Mouse (Mus musculus): Measurements from ENCODE around the gene Tmem235. TPM values are rescaled to one million over a fixed set of nuclear protein-coding genes. Genes with fewer than 3 reads are reported as not detected.

Gene Tmem235
- total and polyA plus RNA-seq, 3 experiments, result not detected

DNA sequence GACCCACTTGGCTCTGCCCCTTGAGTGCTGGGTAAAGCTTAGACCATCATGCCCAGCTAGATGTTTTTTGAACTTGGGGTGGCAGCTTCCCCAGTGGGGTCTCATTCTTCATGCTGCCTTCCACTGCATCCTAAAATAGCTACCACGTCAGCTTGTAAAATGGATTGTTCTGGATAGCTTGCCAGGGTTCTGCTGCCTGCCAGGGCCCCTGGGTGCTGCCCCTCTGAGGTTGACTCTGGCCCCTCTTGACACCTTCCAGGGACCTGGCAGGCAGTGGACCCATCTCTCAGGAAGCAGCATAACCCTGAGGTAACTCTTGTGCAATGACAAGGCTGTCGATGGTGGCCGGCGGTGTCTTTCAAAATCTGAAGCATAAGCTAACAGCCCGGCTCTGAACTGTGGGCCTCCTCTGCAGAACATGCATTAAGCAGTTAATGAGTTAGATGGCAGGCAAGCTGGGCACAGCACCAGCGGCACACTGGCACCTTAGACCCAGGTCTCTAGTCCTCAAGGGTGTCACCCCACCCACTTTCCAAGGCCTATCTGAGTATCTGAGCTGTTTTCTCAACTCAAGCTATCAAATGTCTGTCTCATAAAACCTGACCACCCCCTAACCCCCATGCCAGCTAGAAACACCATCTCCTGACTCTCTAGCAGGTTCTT, 45.7 kb upstream of the Tmem235 start:
- Histone ChIP-seq H3K36me3 (replicated peaks in 1 of 2; ENCODE audit: control insufficient read depth in 1 of 2, insufficient read depth in 1 of 2, low read length in 1 of 2) (peaks cover 84 to 86% of the 10 kb centered on the region in 2 experiments), H3K9me3 (replicated peaks; ENCODE audit: low read length) (no peaks in the 10 kb centered on the region), H3K4me1 (ENCODE audit: control insufficient read depth in 1 of 2, insufficient read depth in 2 of 2) (peaks cover 20 to 87% of the 10 kb centered on the region in 2 experiments), H3K4me3 (replicated peaks in 1 of 3; ENCODE audit: low read depth in 2 of 3, low read length in 2 of 3, poor library complexity in 1 of 3) (no peak overlapping the region), H3K79me2 (replicated peaks; ENCODE audit: control insufficient read depth, extremely low read depth, insufficient read depth, poor library complexity, severe bottlenecking) (peaks cover 61% of the 10 kb centered on the region), H3K27ac (ENCODE audit: insufficient read depth, low read depth) (peak overlapping the region; percentile 2; the same call in 1 of the 2 replicates), H3K4me2 (ENCODE audit: insufficient read depth, low read depth, poor library complexity, severe bottlenecking) (no peak overlapping the region), H3K9ac (ENCODE audit: insufficient read depth, low read depth) (no peak overlapping the region), H3K27me3 (replicated peaks) (no peaks in the 10 kb centered on the region)
- DNase-seq (ENCODE audit: extremely low read depth), result no peak
- in situ Hi-C loops (cut with MboI; ENCODE audit: low pct_ligation_motif_present, low pct_unique_long_range_greater_than_20kb, low sequenced_read_pairs), result no loop called here
- TF ChIP-seq TCF12 (IDR thresholded peaks at IDR 0.05; ENCODE audit: low read depth, low read length), result no peak
- no peak for TF ChIP-seq IRF4 (IDR thresholded peaks at IDR 0.05; ENCODE audit: low read depth, low read length)
- no peak for TF ChIP-seq CHD1 (IDR thresholded peaks at IDR 0.05; ENCODE audit: low read depth, low read length)
- TF ChIP-seq E2F4 (IDR thresholded peaks at IDR 0.05; ENCODE audit: insufficient replicate concordance, low read depth, low read length), result no peak
- no peak for TF ChIP-seq MAFK (IDR thresholded peaks at IDR 0.05; ENCODE audit: insufficient replicate concordance, low read length)
- no peak for TF ChIP-seq KAT2A (IDR thresholded peaks at IDR 0.05; ENCODE audit: insufficient replicate concordance, low read length)
- TF ChIP-seq BHLHE40 (IDR thresholded peaks at IDR 0.05; ENCODE audit: low read depth, low read length), result no peak
- no peak for TF ChIP-seq RCOR1 (conservative IDR thresholded peaks at IDR 0.05; ENCODE audit: low read depth, low read length)
- no peak for TF ChIP-seq ETS1 (conservative IDR thresholded peaks at IDR 0.05; ENCODE audit: low read depth, low read length)
- no peak for TF ChIP-seq GABPA (IDR thresholded peaks at IDR 0.05; ENCODE audit: insufficient replicate concordance, low read depth, low read length)
- TF ChIP-seq CTCF (conservative IDR thresholded peaks at IDR 0.05 in 1 of 2, IDR thresholded peaks at IDR 0.05 in 1 of 2; ENCODE audit: low read depth in 2 of 2, low read length in 2 of 2), result no peak
- peak; percentile 10 for TF ChIP-seq CHD2 (IDR thresholded peaks at IDR 0.05; ENCODE audit: low read length)
- 0 out of 2 replicates have a peak, but pooled peaks have one; percentile 22 for TF ChIP-seq POLR2AphosphoS2 (IDR thresholded peaks at IDR 0.05; ENCODE audit: low read depth, low read length)
- 0 out of 2 replicates have a peak, but pooled peaks have one; percentile 26 for TF ChIP-seq MEF2A (IDR thresholded peaks at IDR 0.05; ENCODE audit: borderline replicate concordance, low read depth, low read length)
- no peak for TF ChIP-seq ZC3H11A (IDR thresholded peaks at IDR 0.05; ENCODE audit: low read depth, low read length)
- no peak for TF ChIP-seq MYC (IDR thresholded peaks at IDR 0.05; ENCODE audit: low read depth, low read length)
- TF ChIP-seq ZMIZ1 (IDR thresholded peaks at IDR 0.05; ENCODE audit: low read depth, low read length), result peak; percentile 37
- no peak for TF ChIP-seq EP300 (IDR thresholded peaks at IDR 0.05; ENCODE audit: low read length)
- no peak for TF ChIP-seq NELFE (IDR thresholded peaks at IDR 0.05; ENCODE audit: low read depth, low read length)
- no peak for TF ChIP-seq HCFC1 (IDR thresholded peaks at IDR 0.05; ENCODE audit: low read depth, low read length)
- TF ChIP-seq PAX5 (IDR thresholded peaks at IDR 0.05; ENCODE audit: low read length), result no peak
- no peak for TF ChIP-seq SMC3 (IDR thresholded peaks at IDR 0.05; ENCODE audit: low read depth, low read length)
- TF ChIP-seq ZNF384 (IDR thresholded peaks at IDR 0.05; ENCODE audit: low read depth, low read length), result no peak
- no peak for TF ChIP-seq MAZ (IDR thresholded peaks at IDR 0.05; ENCODE audit: low read depth, low read length)
- no peak for TF ChIP-seq SIN3A (IDR thresholded peaks at IDR 0.05; ENCODE audit: low read length)
- TF ChIP-seq NRF1 (IDR thresholded peaks at IDR 0.05; ENCODE audit: low read depth, low read length), result no peak
- dilution Hi-C loops (cut with MboI; ENCODE audit: extremely low pct_ligation_motif_present, extremely low pct_unique_long_range_greater_than_20kb, low sequenced_read_pairs), result no loop called here

Data from CH12.LX (cell line).